Mouse (Mus musculus): ENCODE data around the gene Cdsn.

DNA sequence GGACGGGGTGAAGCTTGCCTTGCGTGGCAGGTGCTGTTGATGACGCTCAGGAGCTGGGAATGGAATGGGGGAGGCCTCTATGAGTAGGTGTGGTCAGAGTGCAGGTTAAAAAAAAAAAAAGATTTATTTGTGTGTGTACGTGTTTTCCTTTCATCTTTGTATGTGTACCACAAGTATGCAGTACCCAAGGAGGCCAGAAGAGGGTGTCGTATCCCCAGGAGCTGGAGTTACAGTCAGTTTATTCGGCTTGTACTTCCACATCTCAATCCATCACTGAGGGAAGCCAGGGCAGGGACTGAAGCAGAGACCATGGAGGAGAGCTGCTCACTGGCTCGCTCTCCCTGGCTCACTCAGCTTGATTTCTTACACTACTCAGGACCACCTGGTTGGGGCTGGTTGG is 19.5 kb downstream of the Cdsn start:
- no peak for TF ChIP-seq CTCF (IDR thresholded peaks at IDR 0.05)
- no peak for TF ChIP-seq EP300 (IDR thresholded peaks at IDR 0.05)
